Comparison of ENCODE assay signal across 24 mouse cellular contexts in the genomic region with DNA sequence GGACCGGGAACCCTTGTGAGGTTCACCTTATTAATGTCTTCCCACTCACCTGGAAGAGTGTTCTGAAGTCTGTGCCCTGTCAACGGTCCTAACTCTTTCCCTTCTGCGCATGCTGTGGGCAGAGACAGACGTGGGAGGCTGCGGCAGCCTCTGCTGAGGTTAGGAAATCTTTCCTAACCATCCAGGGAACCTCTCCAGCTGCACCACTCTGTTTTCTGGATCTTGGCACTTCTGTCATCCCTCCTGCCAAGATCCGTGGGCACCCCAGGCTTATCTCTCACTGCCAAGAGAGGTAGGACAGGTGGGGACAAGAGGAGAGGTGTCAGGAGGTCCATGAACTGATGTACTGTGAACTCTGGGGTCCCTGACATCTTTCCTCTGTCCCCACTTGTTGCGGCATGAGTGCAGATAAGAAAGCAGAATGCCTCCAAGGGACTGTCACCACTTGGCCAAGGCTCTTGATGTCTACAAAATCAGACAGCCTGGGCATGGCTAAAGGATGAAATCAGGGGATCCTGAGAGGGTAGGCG.
DNase-seq lines count a peak whose midpoint lies in the region; ATAC-seq and TF ChIP-seq lines count a peak whose summit lies in the region.
"Had no signal": no experiment of that assay in that cellular context is flagged by ENCODE, and none has a peak within 500 bp of the region (broad histone marks: within the 10 kb centered on the region; RNA-seq: fewer than 3 reads in every experiment).

No protein-coding gene starts in this region.

- peak; percentile 42; the same call in 1 of the 2 replicates for TF ChIP-seq EP300 in heart, adult 2 months (IDR thresholded peaks at IDR 0.05; ENCODE audit: insufficient read depth, low read depth, low read length)
- no peak for TF ChIP-seq EP300 in heart, postnatal 0 days (IDR thresholded peaks at IDR 0.05; ENCODE audit: low read depth)

- no peak for TF ChIP-seq POLR2A in heart, adult 2 months (IDR thresholded peaks at IDR 0.05; ENCODE audit: insufficient read depth, low read depth, low read length)

- peak in 1 of 2 experiments; percentile 32 for DNase-seq in heart, adult 2 months
- no peak for DNase-seq in heart, postnatal 4 days
- DNase-seq in heart, postnatal 0 days (ENCODE audit: low spot score): no peak
- no peak for DNase-seq in heart, adult 8-10 months (ENCODE audit: low spot score)
- peak; percentile 93 for DNase-seq in gonadal fat pad, adult 2 months (ENCODE audit: low read depth)
- no peak for DNase-seq in cerebellum, adult 18-20 months
- DNase-seq: adrenal gland, adult 2 months; adrenal gland, postnatal 14 days; cerebellum, adult 11-12 months; cerebellum, adult 9-10 months; cerebellum, postnatal 14 days; forebrain, postnatal 0 days; gastrocnemius, postnatal 10 days; gastrocnemius, postnatal 36 days; heart, postnatal 14 days; kidney, adult 18-20 months; kidney, adult 9 months had no signal

- H3K4me3 ChIP-seq in heart, adult 2 months: no peak overlapping the region
- H3K4me3 ChIP-seq in heart, postnatal 0 days (ENCODE audit: low read depth, low read length): no peak overlapping the region
- H3K4me3 ChIP-seq: heart, embryonic 13.5 days had no signal

- H3K9me3 ChIP-seq in heart, postnatal 0 days (replicated peaks; ENCODE audit: control insufficient read depth, low read length): no peaks in the 10 kb centered on the region
- H3K9me3 ChIP-seq: heart, embryonic 13.5 days had no signal

- H3K4me2 ChIP-seq in heart, postnatal 0 days (ENCODE audit: low read depth, low read length): no peak overlapping the region
- H3K4me2 ChIP-seq: heart, embryonic 13.5 days; hindbrain, embryonic 14.5 days had no signal

- H3K4me1 ChIP-seq in heart, adult 2 months (ENCODE audit: control insufficient read depth, insufficient read depth, low read length): no peaks in the 10 kb centered on the region
- H3K4me1 ChIP-seq in heart, postnatal 0 days (ENCODE audit: control insufficient read depth, insufficient read depth): peaks cover 14% of the 10 kb centered on the region

- H3K27me3 ChIP-seq in heart, adult 2 months (ENCODE audit: control insufficient read depth, insufficient read depth, low read length): no peaks in the 10 kb centered on the region
- H3K27me3 ChIP-seq in heart, postnatal 0 days (ENCODE audit: control insufficient read depth, insufficient read depth, low read length): no peaks in the 10 kb centered on the region

- ATAC-seq in heart, postnatal 0 days (ENCODE audit: insufficient read depth, low read depth): peak; percentile 24; the same call in 1 of the 2 replicates
- ATAC-seq: CD4-positive, CD25-positive, alpha-beta regulatory T cell, adult 4 months; forebrain, embryonic 14.5 days; forebrain, postnatal 0 days; hindbrain, postnatal 0 days; inflammation-experienced regulatory T-cells, adult 6 months; intestine, embryonic 16.5 days had no signal

- intact Hi-C loops in heart, adult 2 months (cut with DNase I): loop anchor here (5.0 kb wide), 1 partner anchor 92 kb away; no protein-coding TSS in a partner anchor

- H3K79me2 ChIP-seq in heart, adult 2 months (replicated peaks; ENCODE audit: control insufficient read depth, insufficient read depth, low read length): no peaks in the 10 kb centered on the region

- H3K27ac ChIP-seq in heart, adult 2 months: no peak overlapping the region
- H3K27ac ChIP-seq in heart, postnatal 0 days (ENCODE audit: low read depth): no peak overlapping the region
- H3K27ac ChIP-seq: heart, embryonic 13.5 days; hindbrain, embryonic 14.5 days; hindbrain, postnatal 0 days had no signal

- no peaks in the 10 kb centered on the region for H3K36me3 ChIP-seq in heart, adult 2 months (ENCODE audit: control insufficient read depth, insufficient read depth, low read length)
- no peaks in the 10 kb centered on the region for H3K36me3 ChIP-seq in heart, postnatal 0 days (replicated peaks; ENCODE audit: control insufficient read depth, insufficient read depth, low read length)
- H3K36me3 ChIP-seq: heart, embryonic 13.5 days had no signal

- no peak overlapping the region for H3K9ac ChIP-seq in heart, adult 2 months (ENCODE audit: low read depth, low read length)
- H3K9ac ChIP-seq in heart, postnatal 0 days (replicated peaks; ENCODE audit: low read depth, low read length): no peak overlapping the region
- H3K9ac ChIP-seq: forebrain, postnatal 0 days; heart, embryonic 13.5 days; hindbrain, embryonic 14.5 days had no signal

- WGBS in heart, adult 2 months: 51% methylated on average over 8 of the region's 8 CpGs
- 39% methylated on average over 8 of the region's 8 CpGs for WGBS in heart, postnatal 0 days

- no peak for TF ChIP-seq CTCF in heart, adult 2 months (IDR thresholded peaks at IDR 0.05)
- TF ChIP-seq CTCF in heart, postnatal 0 days (IDR thresholded peaks at IDR 0.05; ENCODE audit: low read depth): no peak
